Mouse (Mus musculus): ENCODE data around the gene Best2. TPM values are rescaled to one million over a fixed set of nuclear protein-coding genes. Genes with fewer than 3 reads are reported as not detected.

The Best2 gene
- total and polyA plus RNA-seq, 2 experiments: 0.06 TPM; not detected in 1

DNA sequence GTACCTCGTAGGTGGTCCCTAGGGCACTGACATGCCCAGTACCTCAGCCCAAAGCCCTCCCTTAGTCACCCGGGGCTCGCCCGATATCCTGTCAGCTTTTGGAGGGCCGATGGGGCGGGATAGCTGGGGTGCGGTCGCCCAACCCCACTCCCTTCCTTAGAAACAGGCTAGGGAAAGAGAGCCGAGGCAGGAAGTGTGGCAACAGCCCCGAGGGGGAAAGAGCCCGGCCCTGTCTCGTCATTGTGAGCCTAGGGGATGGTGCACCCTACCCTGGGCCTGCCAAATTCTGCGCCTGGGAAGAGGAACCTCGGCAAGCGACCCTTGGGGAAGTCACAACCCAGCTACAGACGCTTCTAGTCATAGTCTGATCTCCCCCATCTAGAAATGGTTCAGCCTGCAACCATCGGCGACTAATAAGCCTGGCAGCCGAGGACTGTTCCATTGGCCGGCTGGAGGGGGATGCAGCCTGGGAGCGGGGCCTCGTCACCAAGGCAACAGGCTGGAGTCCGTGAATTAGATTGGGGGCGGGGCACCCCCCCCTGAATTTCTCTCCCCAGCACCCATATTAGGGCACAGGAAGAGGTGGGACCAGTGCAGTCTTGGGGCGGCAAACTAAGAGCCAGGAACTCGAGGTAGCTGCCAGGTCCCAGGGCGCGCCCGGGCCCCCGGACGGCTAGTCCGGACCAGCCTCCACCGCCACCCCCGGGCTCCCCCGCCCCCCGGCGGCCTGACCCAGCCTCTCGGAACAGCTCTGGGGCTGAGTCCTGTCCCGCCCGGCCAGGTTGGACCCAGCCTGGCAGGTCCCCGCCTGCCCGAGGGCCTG lies 34.5 kb downstream of the Best2 start:
- Histone ChIP-seq H3K79me2 (ENCODE audit: control insufficient read depth, insufficient read depth, low read length) (peaks cover 10% of the 10 kb centered on the region; the same call in 1 of the 2 replicates), H3K36me3 (ENCODE audit: control insufficient read depth, insufficient read depth, low read length) (no peaks in the 10 kb centered on the region), H3K4me3 (ENCODE audit: insufficient read depth, low read depth, low read length) (peak overlapping the region; percentile 59), H3K27ac (replicated peaks; ENCODE audit: insufficient read depth, low read depth, low read length) (peak overlapping the region; percentile 99), H3K27me3 (ENCODE audit: control insufficient read depth, insufficient read depth, low read length) (no peaks in the 10 kb centered on the region), H3K9ac (ENCODE audit: low read depth, low read length) (peak overlapping the region; percentile 77), H3K4me1 (ENCODE audit: control insufficient read depth, insufficient read depth, low read length) (peaks cover 20% of the 10 kb centered on the region)
- TF ChIP-seq POLR2A (IDR thresholded peaks at IDR 0.05; ENCODE audit: extremely low read depth, insufficient read depth, low read length) (0 out of 2 replicates have a peak, but pooled peaks have one; percentile 28), CTCF (IDR thresholded peaks at IDR 0.05; ENCODE audit: low read depth, low read length) (no peak)
- WGBS: 2% methylated on average over 39 of the region's 42 CpGs
- peak; percentile 92 for DNase-seq (ENCODE audit: extremely low read depth, low read depth, low spot score)

DNA sequence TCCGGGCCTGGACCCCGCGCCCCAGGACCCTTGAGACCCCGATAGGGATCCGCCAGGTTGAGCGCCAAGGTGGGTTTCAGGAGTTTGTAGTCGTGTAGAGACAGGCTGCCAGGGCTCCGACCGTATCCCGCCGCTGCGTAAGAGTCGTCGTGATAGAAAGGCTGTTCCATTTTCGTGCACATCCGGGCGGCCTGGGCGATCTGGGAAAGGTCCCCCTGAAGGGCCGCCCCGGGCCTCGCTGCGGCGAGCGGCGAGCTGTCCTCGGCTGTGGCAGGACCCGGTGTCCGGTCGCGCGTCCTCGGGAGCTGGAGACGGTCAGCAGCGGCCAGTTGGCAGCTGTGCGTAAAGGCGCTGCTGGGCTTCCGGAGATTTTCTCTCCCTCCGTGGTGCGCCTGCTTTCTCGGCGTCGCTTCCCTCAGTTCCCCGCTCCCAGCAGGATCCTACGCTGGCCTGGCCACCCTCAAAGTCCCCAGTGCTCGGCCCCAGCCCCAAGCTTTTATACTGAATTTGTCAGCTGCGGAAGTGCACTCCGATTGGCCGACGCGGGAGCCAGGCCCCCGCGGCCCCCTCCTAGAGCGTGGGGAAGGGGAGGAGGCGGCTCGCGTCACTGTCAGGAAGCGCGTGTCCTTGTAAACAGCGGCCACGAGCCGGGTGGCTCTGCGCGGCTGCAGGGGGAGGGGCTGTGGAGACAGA lies 35.9 kb downstream of the Best2 start, which contains the start of gene Junb:
Junb (minus strand) TSS at position 471 of the 693 bp plus-strand sequence.
- Histone ChIP-seq H3K27me3 (ENCODE audit: control insufficient read depth, insufficient read depth, low read length) (no peaks in the 10 kb centered on the region), H3K27ac (replicated peaks; ENCODE audit: insufficient read depth, low read depth, low read length) (peak within 1 kb of the TSS; percentile 99), H3K4me1 (ENCODE audit: control insufficient read depth, insufficient read depth, low read length) (peaks cover 22% of the 10 kb centered on the region), H3K79me2 (ENCODE audit: control insufficient read depth, insufficient read depth, low read length) (peaks cover 10% of the 10 kb centered on the region; the same call in 1 of the 2 replicates), H3K9ac (ENCODE audit: low read depth, low read length) (peak within 1 kb of the TSS; percentile 92), H3K36me3 (ENCODE audit: control insufficient read depth, insufficient read depth, low read length) (no peaks in the 10 kb centered on the region), H3K4me3 (ENCODE audit: insufficient read depth, low read depth, low read length) (peak within 1 kb of the TSS; percentile 93)
- WGBS: under 1% methylated on average over 63 of the region's 63 CpGs
- DNase-seq (ENCODE audit: extremely low read depth, low read depth, low spot score): peak; percentile 87
- TF ChIP-seq POLR2A (IDR thresholded peaks at IDR 0.05; ENCODE audit: extremely low read depth, insufficient read depth, low read length) (peak; percentile 100), CTCF (IDR thresholded peaks at IDR 0.05; ENCODE audit: low read depth, low read length) (no peak)

DNA sequence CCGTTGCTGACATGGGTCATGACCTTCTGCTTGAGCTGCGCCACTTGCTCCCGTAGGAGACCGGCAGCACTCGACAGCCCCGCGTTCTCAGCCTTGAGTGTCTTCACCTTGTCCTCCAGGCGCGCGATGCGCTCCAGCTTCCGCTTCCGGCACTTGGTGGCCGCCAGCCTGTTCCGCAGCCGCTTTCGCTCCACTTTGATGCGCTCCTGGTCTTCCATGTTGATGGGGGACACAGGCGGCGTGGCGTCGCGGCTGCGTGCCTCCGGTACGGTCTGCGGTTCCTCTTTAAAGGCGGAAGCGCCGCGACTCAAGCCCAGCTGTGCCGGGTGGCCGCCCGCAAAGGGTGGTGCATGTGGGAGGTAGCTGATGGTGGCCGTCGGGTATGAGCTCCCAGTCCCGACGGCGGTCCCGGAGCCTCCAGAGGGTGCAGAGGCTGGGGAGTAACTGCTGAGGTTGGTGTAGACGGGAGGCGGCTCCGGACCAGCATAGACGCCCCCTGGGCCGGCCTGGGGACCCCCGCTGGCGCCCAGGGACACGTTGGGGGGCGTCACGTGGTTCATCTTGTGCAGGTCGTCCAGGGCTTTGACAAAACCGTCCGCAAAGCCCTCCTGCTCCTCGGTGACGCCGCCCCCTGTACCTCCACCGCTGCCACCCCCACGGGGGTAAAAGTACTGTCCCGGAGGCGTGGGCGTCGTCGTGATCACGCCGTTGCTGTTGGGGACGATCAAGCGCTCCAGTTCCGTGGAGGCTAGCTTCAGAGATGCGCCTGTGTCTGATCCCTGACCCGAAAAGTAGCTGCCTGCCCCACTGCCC lies 36.7 kb downstream of the Best2 start:
- Histone ChIP-seq H3K27me3 (ENCODE audit: control insufficient read depth, insufficient read depth, low read length) (no peaks in the 10 kb centered on the region), H3K27ac (replicated peaks; ENCODE audit: insufficient read depth, low read depth, low read length) (peak overlapping the region; percentile 83), H3K4me3 (ENCODE audit: insufficient read depth, low read depth, low read length) (peak overlapping the region; percentile 93), H3K36me3 (ENCODE audit: control insufficient read depth, insufficient read depth, low read length) (no peaks in the 10 kb centered on the region), H3K4me1 (ENCODE audit: control insufficient read depth, insufficient read depth, low read length) (peaks cover 26% of the 10 kb centered on the region), H3K9ac (ENCODE audit: low read depth, low read length) (peak overlapping the region; percentile 92), H3K79me2 (ENCODE audit: control insufficient read depth, insufficient read depth, low read length) (peaks cover 10% of the 10 kb centered on the region; the same call in 1 of the 2 replicates)
- peak; percentile 71 for DNase-seq (ENCODE audit: extremely low read depth, low read depth, low spot score)
- WGBS: under 1% methylated on average over 69 of the region's 70 CpGs
- TF ChIP-seq CTCF (IDR thresholded peaks at IDR 0.05; ENCODE audit: low read depth, low read length) (no peak), POLR2A (IDR thresholded peaks at IDR 0.05; ENCODE audit: extremely low read depth, insufficient read depth, low read length) (no peak)

DNA sequence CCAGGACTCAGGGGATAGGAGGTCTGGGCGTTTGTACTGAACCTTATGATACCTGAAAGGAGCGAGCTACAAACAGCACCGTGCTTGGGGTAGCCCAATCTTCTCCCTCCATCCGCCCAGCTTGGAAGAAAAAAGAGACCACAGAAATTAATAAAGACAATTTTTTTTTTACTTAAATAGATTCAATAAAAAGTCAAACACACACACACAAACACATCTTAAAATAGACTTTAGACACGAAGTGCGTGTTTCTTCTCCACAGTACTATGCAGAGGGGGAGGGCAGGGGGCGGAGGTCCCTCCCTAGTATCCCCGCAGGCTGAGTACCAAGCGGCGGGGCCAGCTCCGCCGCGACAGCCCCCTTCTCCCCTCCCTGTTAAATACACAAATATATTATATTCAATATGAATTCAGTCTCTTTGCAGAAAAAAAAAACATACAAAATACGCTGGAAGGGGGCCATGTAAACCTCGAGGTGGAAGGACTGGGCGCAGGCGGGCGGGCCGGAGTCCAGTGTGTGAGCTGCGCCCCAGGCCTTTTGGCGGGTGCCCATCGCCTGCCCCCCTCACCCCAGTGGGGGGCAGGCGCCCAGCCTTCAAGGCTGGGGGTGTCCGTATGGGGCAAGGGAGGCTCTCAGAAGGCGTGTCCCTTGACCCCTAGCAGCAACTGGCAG lies 37.4 kb downstream of the Best2 start:
- H3K27ac ChIP-seq (replicated peaks; ENCODE audit: insufficient read depth, low read depth, low read length): peak overlapping the region; percentile 83
- H3K79me2 ChIP-seq (ENCODE audit: control insufficient read depth, insufficient read depth, low read length): peaks cover 10% of the 10 kb centered on the region; the same call in 1 of the 2 replicates
- H3K9ac ChIP-seq (ENCODE audit: low read depth, low read length): peak overlapping the region; percentile 92
- WGBS: under 1% methylated on average over 25 of the region's 25 CpGs
- DNase-seq (ENCODE audit: extremely low read depth, low read depth, low spot score): no peak
- peak overlapping the region; percentile 93 for H3K4me3 ChIP-seq (ENCODE audit: insufficient read depth, low read depth, low read length)
- TF ChIP-seq CTCF (IDR thresholded peaks at IDR 0.05; ENCODE audit: low read depth, low read length) (no peak), POLR2A (IDR thresholded peaks at IDR 0.05; ENCODE audit: extremely low read depth, insufficient read depth, low read length) (0 out of 2 replicates have a peak, but pooled peaks have one; percentile 12)
- peaks cover 26% of the 10 kb centered on the region for H3K4me1 ChIP-seq (ENCODE audit: control insufficient read depth, insufficient read depth, low read length)
- no peaks in the 10 kb centered on the region; the same call in 1 of the 2 replicates for H3K36me3 ChIP-seq (ENCODE audit: control insufficient read depth, insufficient read depth, low read length)
- no peaks in the 10 kb centered on the region for H3K27me3 ChIP-seq (ENCODE audit: control insufficient read depth, insufficient read depth, low read length)
